In the genomic region with DNA sequence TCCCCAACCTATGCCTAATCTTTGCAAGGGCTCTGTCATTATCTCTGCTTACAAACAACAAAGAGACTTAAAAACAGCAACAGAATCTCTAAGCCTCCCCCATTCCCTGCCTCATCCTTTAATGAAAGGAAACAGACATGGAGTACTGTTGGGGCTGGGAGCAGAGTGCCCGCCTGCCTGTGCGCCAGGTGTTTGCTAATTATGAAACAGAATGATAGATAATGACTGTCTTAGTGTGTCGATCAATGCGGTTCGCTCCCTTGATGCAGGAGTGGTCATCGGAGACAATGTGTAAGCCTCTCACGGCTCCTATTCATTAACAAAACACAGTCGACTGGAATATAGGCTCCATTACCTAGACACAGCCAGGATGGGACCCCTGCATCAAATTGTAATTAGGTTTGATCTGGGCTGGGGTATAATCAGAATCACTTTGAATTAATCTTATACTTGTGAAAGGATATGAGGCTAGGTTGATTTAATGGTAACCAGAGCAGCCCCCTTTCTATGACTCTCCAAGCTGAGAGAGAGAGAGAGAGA, we compare ENCODE assay signal across 1 mouse cellular context.
TF ChIP-seq lines count a peak whose summit lies in the region.

No protein-coding gene starts in this region.

TF ChIP-seq in MEL, 35 proteins besides CTCF, POLR2A, EP300 and RAD21 (continued from another document):
- no peak for TF ChIP-seq KAT2A (conservative IDR thresholded peaks at IDR 0.05; ENCODE audit: low read depth, low read length)
- no peak for TF ChIP-seq MEF2A (IDR thresholded peaks at IDR 0.05; ENCODE audit: extremely low read depth, insufficient replicate concordance, low read depth, low read length, poor library complexity, severe bottlenecking)
